Mouse (Mus musculus): ENCODE data around the gene Atxn7.
A peak's percentile ranks its signal among the peaks of the same experiment; 100 is the strongest.
"Not testable (repeated sequence)": the region's sequence is repeated elsewhere in the genome, so short reads cannot be mapped to it uniquely, and the experiment has no call there.

The Atxn7 gene

GRCm38 (mm10) chr14:13988397-13988796 is 27.2 kb downstream of the Atxn7 start:
- no peak for DNase-seq

GRCm38 (mm10) chr14:13990741-13991140 is 29.5 kb downstream of the Atxn7 start:
- DNase-seq: no peak

- peak; percentile 70 to 79 for DNase-seq
Measured at GRCm38 (mm10) chr14:13995206-13996097, 34.2 kb downstream of the Atxn7 start.

GRCm38 (mm10) chr14:14002771-14003170 is 41.5 kb downstream of the Atxn7 start:
- DNase-seq: no peak

GRCm38 (mm10) chr14:14009712-14010111 is 48.5 kb downstream of the Atxn7 start:
- no peak for DNase-seq

DNA sequence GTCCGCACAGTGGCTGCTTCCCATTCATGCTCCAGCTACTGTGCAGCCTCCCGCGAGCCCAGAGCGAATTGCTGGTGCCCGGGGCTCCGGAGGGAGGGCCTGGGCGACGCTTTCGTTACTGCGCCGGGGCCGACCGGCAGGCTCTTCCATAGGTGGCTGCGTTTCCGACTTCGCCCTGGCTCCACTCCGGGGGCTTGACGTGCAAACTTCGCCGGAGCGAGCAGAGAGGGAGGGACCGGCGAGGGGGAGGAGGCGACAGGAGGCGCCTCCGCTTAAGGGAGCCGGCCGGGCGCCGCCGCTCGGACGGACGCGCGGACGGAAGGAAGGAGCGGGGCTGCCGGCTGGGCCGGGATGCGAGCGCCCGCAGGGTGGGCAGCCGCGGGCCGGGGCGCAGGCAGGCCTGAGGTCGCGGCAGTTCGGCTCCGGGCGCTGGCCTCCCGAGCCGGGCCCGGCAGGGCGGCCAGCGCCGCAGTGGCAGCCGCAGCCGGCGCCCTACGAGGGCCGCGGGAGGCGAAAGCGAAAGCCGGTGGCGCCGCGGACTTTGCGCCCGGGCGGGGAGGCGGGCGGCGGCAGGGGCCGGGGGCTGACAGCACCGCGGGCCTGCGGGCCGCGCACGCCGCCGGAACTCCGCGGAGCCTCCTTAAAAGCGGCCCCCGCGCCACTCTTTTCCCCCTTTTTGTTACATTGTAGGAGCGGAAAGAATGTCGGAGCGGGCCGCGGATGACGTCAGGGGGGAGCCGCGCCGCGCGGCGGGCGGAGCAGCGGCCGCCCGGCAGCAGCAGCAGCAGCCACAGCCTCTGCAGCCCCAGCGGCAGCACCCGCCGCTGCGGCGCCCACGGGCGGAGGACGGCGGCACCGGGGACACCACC is 51.4 kb downstream of the Atxn7 start:
- peak; percentile 91 to 93 for DNase-seq

DNA sequence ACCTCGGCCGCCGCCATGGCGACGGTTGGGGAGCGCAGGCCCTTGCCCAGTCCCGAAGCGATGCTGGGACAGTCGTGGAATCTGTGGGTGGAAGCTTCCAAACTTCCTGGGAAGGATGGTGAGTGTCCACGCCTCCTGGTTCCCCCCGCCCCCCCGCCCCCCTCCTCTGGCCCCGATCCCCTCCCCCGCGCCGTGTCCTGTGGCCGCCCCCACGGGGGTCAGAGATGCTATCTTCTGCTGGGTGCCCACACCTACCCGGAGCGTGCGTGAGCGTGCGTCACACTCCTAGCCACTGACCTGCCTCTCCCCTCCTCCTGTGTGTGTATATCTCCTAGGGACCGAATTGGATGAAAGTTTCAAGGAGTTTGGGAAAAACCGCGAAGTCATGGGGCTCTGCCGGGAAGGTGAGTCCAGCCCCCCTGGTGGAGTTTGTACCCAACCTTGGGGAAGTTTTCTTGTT is 52.0 kb downstream of the Atxn7 start:
- DNase-seq: peak; percentile 46 to 61

DNA sequence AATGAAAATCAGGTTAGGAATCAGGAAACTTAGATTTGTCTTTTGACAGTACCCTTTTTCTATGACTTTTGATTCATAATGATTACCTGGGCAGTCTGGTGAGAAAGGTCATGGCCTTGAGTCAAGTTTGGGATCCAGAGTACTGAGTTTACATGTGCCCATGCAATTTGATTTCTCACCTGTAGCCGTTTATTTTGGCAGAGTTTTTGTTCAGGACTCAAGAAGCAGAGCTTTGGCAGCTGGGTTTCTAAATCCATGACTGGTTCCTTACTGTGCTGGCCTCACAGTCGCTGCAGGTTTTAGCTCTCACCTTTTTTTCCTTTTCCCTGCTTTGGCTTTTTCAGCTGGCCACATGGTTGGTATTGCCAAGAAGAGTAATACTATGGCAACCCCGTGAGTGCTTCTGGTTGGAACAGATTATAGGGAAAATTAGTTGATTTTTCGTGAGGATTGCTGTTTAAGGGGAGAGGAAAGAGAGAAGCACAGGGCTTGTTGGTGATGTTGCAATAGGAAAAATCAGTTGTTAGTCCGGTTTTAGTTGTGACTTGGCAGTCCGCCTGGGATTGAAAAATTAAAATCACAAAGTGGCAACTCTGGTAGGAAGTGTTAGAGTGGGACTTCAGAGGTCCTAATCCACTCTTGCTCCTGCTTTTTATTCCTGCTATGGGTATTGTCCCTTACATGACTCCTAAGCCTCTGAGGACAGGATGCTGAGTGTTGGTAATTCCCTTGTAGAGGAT is 53.6 kb downstream of the Atxn7 start:
- no peak for DNase-seq

GRCm38 (mm10) chr14:14019155-14019894 is 58.1 kb downstream of the Atxn7 start:
- DNase-seq: peak; percentile 44 to 70

DNA sequence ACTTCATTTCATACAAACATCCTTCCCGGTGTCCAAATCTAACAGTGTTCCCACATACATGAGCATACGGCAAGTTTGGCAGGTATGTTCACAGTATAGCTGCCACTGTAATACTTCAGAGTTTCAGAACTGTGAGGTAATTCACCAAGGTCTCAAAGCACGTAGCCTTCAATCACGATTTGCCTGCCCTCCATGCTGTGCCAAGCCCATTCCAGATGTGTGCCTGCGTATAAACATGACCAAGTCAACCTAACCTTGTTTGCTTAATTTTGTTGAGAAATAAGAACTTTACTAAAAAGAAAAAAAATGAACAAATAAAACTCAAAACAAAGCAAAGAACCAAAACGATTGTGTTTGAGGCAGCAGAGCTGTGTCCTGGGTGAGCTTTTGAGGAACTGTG is 60.0 kb downstream of the Atxn7 start:
- DNase-seq: no peak

DNA sequence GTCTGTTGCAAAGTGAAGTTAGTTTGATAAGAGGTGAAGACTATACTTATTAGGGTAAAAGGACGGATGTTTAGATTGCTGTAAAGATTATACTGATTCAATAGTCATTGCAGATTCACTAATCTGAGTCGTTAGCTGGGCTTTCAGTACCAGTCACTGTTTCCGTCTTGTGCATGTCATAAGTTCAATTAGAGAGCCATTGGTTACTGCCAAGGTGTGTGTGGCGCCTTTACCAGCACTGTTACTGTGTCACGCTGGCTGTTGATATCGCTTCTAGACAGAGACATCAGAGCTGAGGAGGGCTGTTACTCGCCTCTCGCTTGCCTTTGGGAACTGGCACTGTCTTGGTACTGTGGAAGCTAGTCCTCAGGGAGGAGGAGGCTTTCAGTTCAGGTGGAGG is 64.6 kb downstream of the Atxn7 start:
- DNase-seq: no peak

DNA sequence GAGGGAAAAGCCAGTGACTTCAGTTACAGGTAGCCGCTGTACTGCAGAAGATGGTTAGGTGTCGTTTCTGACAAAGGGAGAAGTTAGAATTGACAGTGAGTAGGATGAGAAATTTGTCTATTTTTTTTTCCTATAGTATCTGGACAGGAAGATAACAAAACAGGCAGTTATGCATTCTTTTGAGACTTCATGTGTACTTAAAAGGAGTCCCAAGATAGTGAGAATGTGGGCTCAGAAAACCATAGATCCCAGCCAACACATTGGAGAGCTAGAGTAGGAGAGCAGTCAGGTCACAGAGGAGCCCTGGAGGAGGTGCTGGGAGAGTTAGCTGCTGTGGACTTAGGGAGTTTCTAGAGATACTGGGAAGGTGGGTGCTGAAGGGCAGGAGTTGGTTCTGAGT is 69.4 kb downstream of the Atxn7 start:
- DNase-seq: no peak

DNA sequence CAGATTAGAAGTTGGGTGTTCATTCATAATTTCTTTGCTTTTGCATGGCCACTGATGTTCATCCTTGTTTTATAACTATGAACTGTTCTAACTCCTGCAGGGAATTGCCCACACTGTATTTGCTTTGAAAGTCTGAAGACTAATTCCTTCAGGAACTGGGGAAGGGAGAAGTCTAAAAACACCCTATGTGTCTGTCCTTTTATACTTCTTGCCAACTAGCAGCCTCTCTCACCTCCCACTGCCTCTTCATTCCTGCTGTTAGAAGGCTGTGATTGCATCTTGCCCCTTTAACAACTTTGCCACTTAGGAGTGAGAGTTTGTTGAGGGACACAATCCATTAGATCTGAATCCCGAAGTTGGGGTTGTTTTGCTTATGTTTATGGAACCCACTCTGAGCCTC is 71.6 kb downstream of the Atxn7 start:
- no peak for DNase-seq

GRCm38 (mm10) chr14:14036352-14036751 is 75.1 kb downstream of the Atxn7 start:
- DNase-seq: no peak

DNA sequence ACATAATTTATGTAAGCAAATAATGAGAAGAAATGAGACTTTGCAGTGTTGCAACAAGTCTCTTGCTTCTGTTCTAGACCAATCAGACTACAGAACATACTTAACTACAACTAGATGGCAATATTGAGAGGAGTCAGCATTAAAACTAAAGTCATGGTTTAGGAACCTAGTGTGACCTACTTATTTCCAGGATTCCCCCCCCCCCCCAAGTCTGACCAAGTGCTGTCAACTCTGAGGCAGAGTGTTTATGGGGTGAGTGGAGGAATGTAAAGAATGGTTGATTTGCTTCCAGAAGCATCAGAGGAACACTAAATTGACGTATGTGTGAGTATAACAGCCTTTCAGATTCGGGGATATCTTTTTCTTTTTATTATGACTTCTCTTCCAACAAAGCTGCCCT is 77.0 kb downstream of the Atxn7 start:
- no peak for DNase-seq

GRCm38 (mm10) chr14:14042336-14042735 is 81.1 kb downstream of the Atxn7 start:
- no peak for DNase-seq

GRCm38 (mm10) chr14:14054386-14054785 is 93.1 kb downstream of the Atxn7 start:
- DNase-seq: peak in 1 of 2 experiments; percentile 44

- not testable (repeated sequence) for DNase-seq
Measured at GRCm38 (mm10) chr14:14059606-14060005, 98.4 kb downstream of the Atxn7 start.

DNA sequence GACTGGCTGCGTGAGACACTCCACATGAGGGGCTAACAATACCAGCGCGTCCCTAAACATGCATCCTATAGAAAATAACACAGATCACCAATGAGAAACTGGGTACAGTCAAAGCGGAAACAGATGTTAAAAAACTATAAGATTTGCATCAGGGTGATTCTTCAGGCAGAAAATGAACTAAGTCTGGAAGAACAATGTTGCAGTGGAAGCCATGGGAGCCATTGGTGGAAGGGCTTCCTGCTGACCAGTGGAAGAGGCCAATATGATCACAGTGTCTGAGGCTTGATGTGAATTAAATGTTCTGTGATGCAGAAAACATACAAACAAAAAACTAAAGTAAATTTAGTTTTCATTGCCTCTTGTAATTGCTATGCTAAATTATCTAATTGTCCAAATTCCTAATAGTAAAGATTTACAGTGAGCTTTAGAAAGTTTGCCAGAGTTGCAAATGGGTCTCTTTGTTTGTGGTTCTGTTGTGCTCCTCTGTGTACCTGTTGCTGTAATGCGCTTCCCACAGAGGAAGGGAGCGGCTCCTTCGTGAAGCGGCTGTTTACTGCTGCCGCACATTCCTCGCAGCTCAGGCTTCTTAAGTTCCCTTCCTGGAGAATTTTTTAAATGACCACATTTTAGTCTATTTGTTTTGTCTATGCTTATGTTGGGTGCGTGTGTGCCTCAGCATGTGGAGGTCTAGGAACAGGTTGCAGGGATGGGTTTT is 101.4 kb downstream of the Atxn7 start:
- DNase-seq: no peak

GRCm38 (mm10) chr14:14063382-14063781 is 102.1 kb downstream of the Atxn7 start:
- no peak for DNase-seq

GRCm38 (mm10) chr14:14064486-14065141 is 103.4 kb downstream of the Atxn7 start:
- DNase-seq: peak; percentile 27

Data from kidney, postnatal 36 days (tissue).